In genomic region chr6:116397621-116398020, GRCm38 (mm10) we compare ENCODE assay signal across 12 mouse cellular contexts. TPM values are rescaled to one million over a fixed set of nuclear protein-coding genes. Genes with fewer than 3 reads are reported as not detected.
DNase-seq lines count a peak whose midpoint lies in the region; ATAC-seq lines count a peak whose summit lies in the region.
"Had no signal": no experiment of that assay in that cellular context is flagged by ENCODE, and none has a peak within 500 bp of the region (broad histone marks: within the 10 kb centered on the region; RNA-seq: fewer than 3 reads in every experiment).

No protein-coding gene starts in this region.

- 27% methylated on average over 6 of the region's 6 CpGs for WGBS in hindbrain, embryonic 10.5 days
- WGBS in midbrain, embryonic 13.5 days = 8% methylated on average over 6 of the region's 6 CpGs

- peaks cover 15% of the 10 kb centered on the region for H3K36me3 ChIP-seq in hindbrain, embryonic 10.5 days
- H3K36me3 ChIP-seq in midbrain, embryonic 13.5 days = peaks cover 15% of the 10 kb centered on the region

- no peak overlapping the region for H3K4me3 ChIP-seq in hindbrain, embryonic 10.5 days
- H3K4me3 ChIP-seq in midbrain, embryonic 13.5 days (replicated peaks) = no peak overlapping the region

- no peaks in the 10 kb centered on the region for H3K9me3 ChIP-seq in hindbrain, embryonic 10.5 days
- H3K9me3 ChIP-seq in midbrain, embryonic 13.5 days = no peaks in the 10 kb centered on the region

- ATAC-seq in midbrain, embryonic 13.5 days = peak; percentile 88

- no peak overlapping the region for H3K4me2 ChIP-seq in midbrain, embryonic 13.5 days (replicated peaks)
- H3K4me2 ChIP-seq: liver, embryonic 11.5 days had no signal

- intact Hi-C loops in gastrocnemius, postnatal 36 days (cut with DNase I) = no loop called here

- peaks cover 32% of the 10 kb centered on the region for H3K4me1 ChIP-seq in hindbrain, embryonic 10.5 days (replicated peaks)
- H3K4me1 ChIP-seq in midbrain, embryonic 13.5 days (replicated peaks) = peaks cover 31% of the 10 kb centered on the region

- peak overlapping the region; percentile 85 for H3K27ac ChIP-seq in hindbrain, embryonic 10.5 days
- peak overlapping the region; percentile 78 for H3K27ac ChIP-seq in midbrain, embryonic 13.5 days

- DNase-seq in NIH3T3 (ENCODE audit: low read depth) = peak; percentile 43
- DNase-seq in embryo, embryonic 11 days = peak; percentile 70
- DNase-seq in hindbrain, embryonic 10.5 days (ENCODE audit: low spot score) = peak; percentile 51
- DNase-seq in natural killer cell, adult 2 months (ENCODE audit: low spot score in 2 of 2) = no peak
- DNase-seq in gastrocnemius, postnatal 36 days = no peak
- DNase-seq in adrenal gland, postnatal 10 days = no peak
- DNase-seq in layer of hippocampus, postnatal 36 days = no peak
- DNase-seq: adrenal gland, adult 2 months; kidney, postnatal 14 days; lung, postnatal 36 days had no signal

- no peaks in the 10 kb centered on the region for H3K27me3 ChIP-seq in hindbrain, embryonic 10.5 days (ENCODE audit: insufficient read depth, poor library complexity, severe bottlenecking)
- H3K27me3 ChIP-seq in midbrain, embryonic 13.5 days = no peaks in the 10 kb centered on the region

- H3K9ac ChIP-seq in midbrain, embryonic 13.5 days (replicated peaks) = no peak overlapping the region

RNA-seq across cellular contexts. Expression of gene March8, which starts 59.8 kb away (rescaled TPM):
- 31.2 and 42.0 TPM in 2 replicates for polyA plus RNA-seq in hindbrain, embryonic 10.5 days (2016; fragmentation: Nextera tagmentation; extraction: Ambion mirVana)
- polyA plus RNA-seq in midbrain, embryonic 13.5 days (2015; fragmentation: Nextera tagmentation; extraction: Ambion mirVana) = 68.5 and 68.9 TPM in 2 replicates
- 10 to 100 TPM; 23.4 to 24.9 TPM for total RNA-seq in gastrocnemius, postnatal 36 days (2021)
- total RNA-seq in adrenal gland, postnatal 10 days (2021) = 10 to 100 TPM; 50.7 to 67.1 TPM
- 10 to 100 TPM; 57.4 to 58.7 TPM for total RNA-seq in layer of hippocampus, postnatal 36 days (2021)

Comparison
In these comparisons a context has a peak if more than half of its experiments do, and no peak if none do; other contexts are left out.
1. DNase-seq: peak in NIH3T3 (single experiment), embryo, embryonic 11 days (single experiment) and hindbrain, embryonic 10.5 days (single experiment); none in natural killer cell, adult 2 months (0 of 2), gastrocnemius, postnatal 36 days (0 of 2), adrenal gland, postnatal 10 days (single experiment) and layer of hippocampus, postnatal 36 days (0 of 2).